Mouse (Mus musculus) kidney, embryonic 15.5 days (tissue): Measurements from ENCODE around the gene Atf7ip. TPM values are rescaled to one million over a fixed set of nuclear protein-coding genes. Genes with fewer than 3 reads are reported as not detected.

ENCODE experiments used
- ATAC-seq: fragments of 200-750 bp; cut with Nextera tagmentation; replicated peaks from 2 replicates; pipeline ENCODE4 v1.8.0; 2017; ENCODE audit warnings: moderate TSS enrichment; ENCODE audit not compliant: low FRiP score
- H3K27ac ChIP-seq: fragments of 300-500 bp; sonication (generic); 2 replicates; pipeline ENCODE4 v1.5.1; 2015; ENCODE audit warnings: mild to moderate bottlenecking, inconsistent platforms
- H3K27me3 ChIP-seq: fragments of 300-500 bp; sonication (generic); 2 replicates; pipeline ENCODE4 v1.6.1; 2015; ENCODE audit warnings: inconsistent platforms
- H3K36me3 ChIP-seq: fragments of 300-500 bp; sonication (generic); 2 replicates; pipeline ENCODE4 v1.6.1; 2015; ENCODE audit warnings: inconsistent platforms
- H3K4me1 ChIP-seq: fragments of 300-500 bp; sonication (generic); 2 replicates; pipeline ENCODE4 v1.6.1; 2015; ENCODE audit warnings: inconsistent platforms
- H3K4me2 ChIP-seq: fragments of 300-500 bp; sonication (generic); 2 replicates; pipeline ENCODE4 v1.6.1; 2015; ENCODE audit warnings: moderate library complexity, mild to moderate bottlenecking, inconsistent platforms
- H3K4me3 ChIP-seq: fragments of 300-500 bp; sonication (generic); replicated peaks from 2 replicates; pipeline ENCODE4 v1.5.1; 2015; ENCODE audit warnings: mild to moderate bottlenecking, inconsistent platforms
- H3K9ac ChIP-seq: fragments of 300-500 bp; sonication (generic); 2 replicates; pipeline ENCODE4 v1.6.1; 2015; ENCODE audit warnings: mild to moderate bottlenecking, inconsistent platforms
- H3K9me3 ChIP-seq: fragments of 300-500 bp; sonication (generic); replicated peaks from 2 replicates; pipeline ENCODE4 v1.6.1; 2016; ENCODE audit warnings: inconsistent platforms
- WGBS: fragments of 180-500 bp; shearing (Covaris S2); methylation state at CpG from one replicate; pipeline ENCODE4 v1.1.7; 2015; ENCODE audit warnings: mixed read lengths; 5-methylcytosine and 5-hydroxymethylcytosine counted together
- polyA plus RNA-seq: library from polyadenylated mRNA; unstranded; fragments of >200 nt; fragmentation: Nextera tagmentation; extraction: Ambion mirVana; gene quantifications from 2 replicates; pipeline ENCODE4 v1.2.1, GENCODE M21; 2015

The Atf7ip gene
- polyA plus RNA-seq, 1 experiment from 2014 or later: 44.2 TPM

DNA sequence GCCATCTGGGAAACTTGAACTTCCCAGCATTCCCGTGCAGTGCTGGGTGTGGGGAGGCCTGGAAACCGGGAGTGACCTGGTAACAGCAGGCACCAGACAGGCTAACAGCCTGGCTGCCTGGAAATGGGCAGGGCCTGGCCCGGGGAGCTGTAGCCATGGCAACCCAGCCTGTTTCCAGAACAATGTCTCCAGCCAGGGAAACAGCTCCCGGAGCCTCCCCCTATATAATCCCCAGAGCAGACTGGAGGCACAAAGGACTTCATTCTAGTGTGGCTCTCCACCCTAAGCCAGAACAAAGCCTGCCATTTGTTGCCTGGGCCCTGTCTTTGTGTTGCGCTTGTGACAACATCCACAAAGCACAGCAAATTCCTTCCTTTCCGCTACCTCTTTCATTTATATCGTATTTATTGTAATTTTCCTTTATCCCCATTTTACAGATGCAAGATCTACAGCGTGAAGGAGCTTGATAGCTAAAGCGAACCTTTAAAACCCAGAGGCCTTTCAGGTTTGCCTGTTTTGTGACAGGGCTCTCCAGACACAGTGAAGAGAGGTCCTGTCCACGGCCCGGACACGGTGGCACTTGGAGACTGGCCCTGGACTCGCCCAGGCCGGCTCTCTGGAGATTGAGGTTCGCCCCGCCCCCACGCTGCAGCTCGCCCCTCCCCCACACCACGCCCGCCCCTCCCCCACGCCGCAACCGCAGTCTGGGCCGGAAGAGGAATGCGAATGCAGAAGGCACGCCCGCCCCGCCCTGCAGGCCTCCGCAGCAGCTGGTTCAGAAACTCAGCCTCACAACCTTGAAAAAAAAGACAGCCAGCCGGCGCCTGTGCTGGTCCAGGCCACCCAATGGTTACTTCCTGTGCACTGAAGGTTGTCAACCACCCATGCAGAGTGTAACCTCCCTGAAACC is 35.4 kb upstream of the Atf7ip start:
- H3K4me1 ChIP-seq: peaks cover 62% of the 10 kb centered on the region
- peak overlapping the region; percentile 43 for H3K4me2 ChIP-seq

DNA sequence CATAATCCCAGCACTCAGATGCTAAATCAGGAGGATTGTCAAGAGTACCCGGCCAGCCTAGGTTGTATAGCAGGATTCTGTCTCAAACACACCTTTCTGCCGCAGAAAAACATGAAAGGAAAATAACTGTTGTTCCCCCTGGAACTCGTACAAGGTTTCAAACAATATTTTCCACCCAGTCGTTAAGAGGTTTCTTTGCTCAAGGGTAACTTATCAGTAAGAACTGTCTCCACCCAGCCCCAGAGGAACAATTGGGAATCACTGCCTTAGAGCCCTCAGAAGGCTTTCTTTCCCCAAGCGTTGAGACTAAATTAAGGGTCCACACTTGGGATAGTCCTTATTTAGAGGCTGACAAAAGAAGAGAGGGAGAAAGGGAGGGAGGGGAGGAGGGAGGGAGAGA is 34.4 kb upstream of the Atf7ip start:
- Histone ChIP-seq H3K9ac (no peak overlapping the region), H3K27me3 (no peaks in the 10 kb centered on the region), H3K4me3 (no peak overlapping the region), H3K4me2 (0 out of 2 replicates have a peak overlapping the region, but pooled peaks have one; percentile 43), H3K9me3 (no peaks in the 10 kb centered on the region), H3K36me3 (no peaks in the 10 kb centered on the region), H3K4me1 (peaks cover 58% of the 10 kb centered on the region), H3K27ac (peak overlapping the region; percentile 97)
- ATAC-seq: no peak
- 38% methylated on average over 5 of the region's 5 CpGs for WGBS

More for the DNA sequence above, 35.4 kb upstream of the Atf7ip start:
- no peak overlapping the region for H3K9ac ChIP-seq
- no peaks in the 10 kb centered on the region for H3K36me3 ChIP-seq
- no peaks in the 10 kb centered on the region for H3K27me3 ChIP-seq
- 9% methylated on average over 31 of the region's 31 CpGs for WGBS
- H3K9me3 ChIP-seq: no peaks in the 10 kb centered on the region
- ATAC-seq: peak; percentile 63
- no peak overlapping the region for H3K4me3 ChIP-seq
- H3K27ac ChIP-seq: peak overlapping the region; percentile 97

DNA sequence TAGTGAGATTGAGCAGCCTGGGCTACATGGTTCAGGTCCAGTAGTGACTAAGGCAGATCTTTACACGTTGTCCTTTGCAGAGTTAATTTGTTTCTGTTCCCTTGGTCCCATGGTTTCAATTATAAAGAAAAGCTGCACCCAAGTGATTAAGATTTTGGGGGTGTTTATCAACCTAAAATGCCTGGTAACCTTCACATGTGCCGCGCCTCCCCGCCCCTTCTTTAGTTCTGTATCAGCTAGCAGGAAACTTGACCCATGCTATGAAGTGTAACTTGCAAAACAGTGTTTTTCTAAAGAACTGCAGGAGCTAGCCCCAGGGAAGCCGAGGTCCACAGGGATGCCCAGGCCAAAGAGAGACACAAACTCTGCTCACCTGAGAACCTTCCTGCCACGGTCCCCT is 33.2 kb upstream of the Atf7ip start:
- WGBS: 51% methylated on average over 6 of the region's 6 CpGs
- no peak for ATAC-seq
- H3K9ac ChIP-seq: no peak overlapping the region
- no peaks in the 10 kb centered on the region for H3K9me3 ChIP-seq
- no peak overlapping the region for H3K4me3 ChIP-seq
- H3K4me2 ChIP-seq: no peak overlapping the region
- no peaks in the 10 kb centered on the region for H3K27me3 ChIP-seq
- H3K4me1 ChIP-seq: peaks cover 53% of the 10 kb centered on the region
- 0 out of 2 replicates have a peak overlapping the region, but pooled peaks have one; percentile 27 for H3K27ac ChIP-seq
- H3K36me3 ChIP-seq: no peaks in the 10 kb centered on the region

DNA sequence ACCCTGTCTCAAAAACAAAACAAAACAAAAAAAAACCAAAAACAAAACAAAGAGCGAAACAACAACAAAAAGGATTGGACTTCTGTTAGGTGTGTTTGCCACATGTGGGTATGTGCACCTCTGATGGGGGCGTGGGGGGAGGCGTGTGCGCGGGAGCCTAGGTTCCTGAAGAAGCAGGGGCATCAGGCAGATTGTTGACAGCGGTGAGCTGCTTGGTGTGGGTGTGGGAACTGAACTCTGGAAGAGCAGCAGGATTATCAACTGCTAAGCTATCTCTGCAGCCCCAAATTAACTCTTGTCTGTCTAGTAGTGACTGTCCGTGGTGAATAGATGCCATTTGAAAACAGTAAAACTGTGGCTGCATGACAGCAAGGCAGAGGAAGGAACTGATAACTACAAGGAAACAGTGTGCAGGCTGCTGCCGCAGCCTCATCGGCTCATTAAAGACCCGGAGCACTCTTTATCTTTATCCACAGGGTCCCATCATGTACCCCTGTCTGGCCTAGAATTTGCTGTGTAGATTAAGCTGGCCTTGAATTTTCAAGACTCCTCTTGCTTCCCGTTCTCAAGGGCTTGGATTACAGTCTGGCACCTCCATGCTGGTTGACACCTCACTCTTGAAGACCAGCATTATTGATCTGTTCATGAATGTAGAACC is 32.4 kb upstream of the Atf7ip start:
- H3K36me3 ChIP-seq: no peaks in the 10 kb centered on the region
- ATAC-seq: no peak
- no peak overlapping the region for H3K27ac ChIP-seq
- H3K9me3 ChIP-seq: no peaks in the 10 kb centered on the region
- no peak overlapping the region for H3K4me3 ChIP-seq
- 79% methylated on average over 11 of the region's 11 CpGs for WGBS
- no peaks in the 10 kb centered on the region for H3K27me3 ChIP-seq
- peaks cover 51% of the 10 kb centered on the region for H3K4me1 ChIP-seq
- no peak overlapping the region for H3K9ac ChIP-seq
- H3K4me2 ChIP-seq: no peak overlapping the region

DNA sequence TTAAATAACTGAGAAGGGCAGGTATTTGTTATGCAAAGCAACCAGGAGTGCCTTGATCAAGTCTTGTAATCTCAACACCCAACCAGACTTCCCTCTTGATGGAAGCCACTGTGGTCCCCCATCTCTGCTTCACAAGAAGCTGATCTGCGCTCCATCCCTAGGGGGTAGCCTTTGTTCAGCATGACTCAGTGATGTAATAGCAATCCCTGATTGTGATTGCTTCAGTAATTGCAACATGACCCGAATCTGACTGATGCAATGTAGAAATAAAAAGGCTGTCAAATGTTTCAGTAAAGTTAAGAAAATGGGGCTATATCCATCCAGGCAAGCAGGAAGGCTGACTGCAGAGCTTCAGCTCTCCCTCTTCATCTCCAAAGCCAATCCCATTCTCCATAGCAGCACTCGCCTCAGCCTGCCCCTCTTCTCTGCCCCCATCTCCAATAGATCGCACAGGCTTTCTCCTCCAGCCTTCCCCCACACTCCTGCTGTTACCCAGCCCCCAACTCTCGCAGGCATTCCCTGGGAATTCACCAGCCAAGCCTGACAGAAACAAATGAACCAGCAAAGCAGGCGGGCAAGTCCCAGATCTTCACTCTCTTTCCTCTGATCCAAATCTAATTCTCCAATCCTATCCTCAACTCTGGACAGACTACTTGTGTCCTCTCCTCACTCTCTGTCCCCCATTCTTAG is 30.7 kb upstream of the Atf7ip start:
- Histone ChIP-seq H3K4me1 (peaks cover 34% of the 10 kb centered on the region), H3K36me3 (no peaks in the 10 kb centered on the region), H3K4me3 (no peak overlapping the region), H3K27me3 (no peaks in the 10 kb centered on the region), H3K9ac (no peak overlapping the region), H3K9me3 (no peaks in the 10 kb centered on the region), H3K27ac (peak overlapping the region; percentile 58), H3K4me2 (peak overlapping the region; percentile 23; the same call in 1 of the 2 replicates)
- WGBS: 25% methylated on average over 6 of the region's 6 CpGs
- peak; percentile 47; the same call in 1 of the 2 replicates for ATAC-seq

DNA sequence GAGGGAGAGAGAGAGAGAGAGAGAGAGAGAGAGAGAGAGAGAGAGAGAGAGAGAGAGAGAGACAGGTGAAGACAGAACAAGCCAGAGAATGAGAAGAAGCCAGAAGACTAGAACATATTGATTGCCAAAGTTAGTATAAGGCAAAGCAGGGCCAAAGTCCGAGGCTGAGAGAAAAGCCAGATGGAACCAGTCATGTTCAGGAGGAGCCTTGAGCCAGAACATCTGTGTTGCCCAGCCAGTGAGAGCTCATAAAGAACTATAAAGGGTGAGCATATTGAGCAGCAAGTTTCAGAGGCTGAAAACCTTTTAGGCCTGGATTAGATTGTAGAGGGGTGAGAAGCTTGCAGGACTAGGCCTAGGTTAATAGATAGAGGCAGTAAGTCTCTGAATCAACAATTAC is 28.1 kb upstream of the Atf7ip start:
- no peak for ATAC-seq
- Histone ChIP-seq H3K36me3 (no peaks in the 10 kb centered on the region), H3K4me1 (peaks cover 17% of the 10 kb centered on the region), H3K27ac (no peak overlapping the region), H3K4me2 (no peak overlapping the region), H3K27me3 (no peaks in the 10 kb centered on the region), H3K9ac (no peak overlapping the region), H3K9me3 (0 out of 2 replicates have a peak, but pooled peaks cover 4% of the 10 kb centered on the region), H3K4me3 (no peak overlapping the region)
- WGBS: 35% methylated on average over 1 of the region's 1 CpGs

DNA sequence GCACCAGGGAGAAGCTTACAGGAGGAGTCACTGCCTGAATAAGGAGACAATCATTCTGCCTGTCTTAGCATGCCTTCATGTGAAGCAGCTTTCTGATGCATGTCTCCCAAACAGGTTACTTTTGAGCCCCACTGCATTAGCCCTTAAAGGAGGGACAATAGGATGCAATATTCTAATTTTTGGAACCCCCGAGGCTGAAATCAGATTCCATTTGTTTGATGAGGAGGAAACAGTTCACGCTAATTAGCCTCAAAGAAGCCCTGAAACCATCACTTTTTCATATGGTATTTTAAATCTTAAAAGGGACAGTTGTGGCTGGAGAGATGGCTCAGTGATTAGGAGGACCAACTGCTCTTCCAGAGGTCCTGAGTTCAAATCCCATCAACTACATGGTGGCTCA is 22.4 kb upstream of the Atf7ip start:
- no peaks in the 10 kb centered on the region for H3K36me3 ChIP-seq
- H3K4me3 ChIP-seq: no peak overlapping the region
- H3K9me3 ChIP-seq: 0 out of 2 replicates have a peak, but pooled peaks cover 11% of the 10 kb centered on the region
- ATAC-seq: no peak
- peaks cover 5% of the 10 kb centered on the region; the same call in 1 of the 2 replicates for H3K4me1 ChIP-seq
- H3K9ac ChIP-seq: no peak overlapping the region
- no peak overlapping the region for H3K4me2 ChIP-seq
- no peak overlapping the region for H3K27ac ChIP-seq
- no peaks in the 10 kb centered on the region for H3K27me3 ChIP-seq
- 89% methylated on average over 2 of the region's 2 CpGs for WGBS

DNA sequence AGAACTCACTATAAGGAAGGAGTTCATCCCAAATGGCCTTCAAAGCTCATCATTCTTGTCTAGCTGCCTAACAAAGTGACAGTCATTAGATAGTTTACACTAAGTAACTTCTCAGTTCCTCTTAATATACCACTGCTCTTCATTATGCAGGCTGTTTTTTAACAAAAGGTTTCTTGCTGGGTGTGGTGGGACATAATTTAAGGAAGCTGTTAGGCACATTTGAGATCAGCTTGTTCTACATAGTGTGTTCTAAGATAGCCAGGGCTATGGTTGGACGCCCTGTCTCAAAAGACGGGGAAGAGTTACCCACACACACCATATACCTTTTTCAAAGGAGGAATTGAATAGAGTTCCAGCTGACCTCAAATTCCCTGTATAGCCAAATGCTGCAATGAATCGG is 21.9 kb upstream of the Atf7ip start:
- Histone ChIP-seq H3K9me3 (0 out of 2 replicates have a peak, but pooled peaks cover 11% of the 10 kb centered on the region), H3K27ac (no peak overlapping the region), H3K9ac (no peak overlapping the region), H3K4me1 (peaks cover 5% of the 10 kb centered on the region; the same call in 1 of the 2 replicates), H3K27me3 (no peaks in the 10 kb centered on the region), H3K4me3 (no peak overlapping the region), H3K4me2 (no peak overlapping the region), H3K36me3 (no peaks in the 10 kb centered on the region)
- no peak for ATAC-seq
- WGBS: 93% methylated on average over 3 of the region's 3 CpGs

DNA sequence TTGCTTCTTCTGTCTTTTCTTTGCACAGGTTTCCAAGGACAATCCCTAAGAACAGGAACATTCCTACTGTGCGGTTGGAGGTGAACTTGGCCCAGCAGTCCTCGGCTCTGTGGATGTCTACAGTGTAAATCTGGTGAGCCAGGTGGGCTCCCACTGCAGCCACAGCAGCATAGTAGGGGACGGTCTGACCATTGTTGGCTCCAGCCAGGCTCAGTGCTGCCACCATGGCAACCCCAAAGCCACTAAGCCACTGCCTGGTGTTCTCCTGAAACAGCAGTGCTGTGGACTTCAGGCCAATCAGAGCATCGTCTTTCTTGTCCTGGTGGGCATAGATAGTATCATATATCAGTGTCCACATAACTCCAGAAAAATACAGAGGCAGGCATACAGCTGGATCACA is 19.8 kb upstream of the Atf7ip start:
- Histone ChIP-seq H3K27ac (no peak overlapping the region), H3K36me3 (no peaks in the 10 kb centered on the region), H3K9me3 (0 out of 2 replicates have a peak, but pooled peaks cover 9% of the 10 kb centered on the region), H3K4me2 (no peak overlapping the region), H3K4me3 (no peak overlapping the region), H3K27me3 (no peaks in the 10 kb centered on the region), H3K4me1 (peaks cover 5% of the 10 kb centered on the region; the same call in 1 of the 2 replicates), H3K9ac (no peak overlapping the region)
- no peak for ATAC-seq
- WGBS: 77% methylated on average over 4 of the region's 4 CpGs

DNA sequence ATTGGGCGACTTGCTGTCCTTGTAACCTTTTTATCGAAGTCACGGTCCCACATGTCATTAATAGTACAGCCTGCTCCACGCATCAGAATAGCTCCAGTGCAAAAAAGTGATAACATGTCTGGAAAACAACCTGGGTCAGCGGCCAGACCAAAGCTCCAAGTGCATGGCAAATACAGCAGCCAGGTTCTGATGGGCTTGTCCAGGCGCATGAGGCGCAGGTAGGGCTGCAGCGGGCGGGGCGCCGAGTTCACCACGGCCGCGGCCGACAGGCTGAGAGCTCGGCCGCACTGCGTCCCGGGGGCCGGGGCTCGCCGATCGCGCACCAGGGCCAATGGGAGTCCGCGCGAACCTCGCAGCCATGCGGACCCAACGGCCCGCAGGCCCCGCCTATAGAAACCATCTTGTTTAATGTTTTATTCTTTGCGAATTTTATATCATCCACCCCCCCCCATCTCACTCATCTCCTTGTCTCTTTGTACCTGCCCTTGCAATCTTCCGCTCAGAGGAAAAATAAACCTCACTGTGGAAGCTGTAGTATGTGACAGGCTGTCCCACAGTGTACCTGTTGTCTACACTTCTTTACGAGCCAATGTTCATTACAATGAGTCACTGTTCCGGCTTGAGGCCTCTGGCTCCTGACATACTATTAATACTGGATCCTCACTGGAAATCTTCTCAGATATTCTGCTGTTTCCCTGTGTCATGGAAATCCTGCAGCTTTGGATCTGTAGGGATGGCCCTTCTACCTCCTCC is 19.0 kb upstream of the Atf7ip start:
- Histone ChIP-seq H3K4me1 (peaks cover 5% of the 10 kb centered on the region; the same call in 1 of the 2 replicates), H3K27me3 (no peaks in the 10 kb centered on the region), H3K4me3 (peak overlapping the region; percentile 8; the same call in 1 of the 2 replicates), H3K9me3 (0 out of 2 replicates have a peak, but pooled peaks cover 7% of the 10 kb centered on the region), H3K9ac (no peak overlapping the region), H3K27ac (no peak overlapping the region), H3K4me2 (peak overlapping the region; percentile 48), H3K36me3 (no peaks in the 10 kb centered on the region)
- WGBS: 53% methylated on average over 36 of the region's 36 CpGs
- ATAC-seq: no peak

DNA sequence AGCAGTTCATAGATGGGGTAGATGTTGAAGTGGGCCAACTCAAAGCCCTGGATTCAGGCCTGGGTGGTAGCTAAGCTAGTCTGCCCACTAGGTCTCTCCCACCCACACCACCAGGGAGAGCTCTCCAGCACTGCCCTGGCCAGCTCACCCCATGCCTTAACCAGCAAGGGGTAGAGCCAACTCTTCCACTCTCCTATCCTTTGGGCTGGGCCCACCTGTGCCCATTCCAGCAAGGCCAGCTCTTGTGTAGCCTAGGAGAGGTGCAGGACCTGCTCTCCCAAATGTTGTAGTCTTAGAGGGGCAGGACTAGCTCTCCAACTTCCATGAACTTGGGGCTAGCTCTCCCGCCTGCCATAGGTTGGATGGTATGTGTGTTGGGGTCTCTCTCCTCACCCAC is 18.4 kb upstream of the Atf7ip start:
- Histone ChIP-seq H3K4me1 (peaks cover 5% of the 10 kb centered on the region; the same call in 1 of the 2 replicates), H3K4me2 (no peak overlapping the region), H3K36me3 (no peaks in the 10 kb centered on the region), H3K9me3 (0 out of 2 replicates have a peak, but pooled peaks cover 7% of the 10 kb centered on the region), H3K27ac (no peak overlapping the region), H3K27me3 (no peaks in the 10 kb centered on the region), H3K4me3 (no peak overlapping the region), H3K9ac (no peak overlapping the region)
- WGBS: 96% methylated on average over 1 of the region's 1 CpGs
- no peak; the same call in 1 of the 2 replicates for ATAC-seq
